Mouse (Mus musculus) urinary bladder, postnatal 14 days (tissue): ENCODE measurements at regions not wholly inside any gene's neighbourhood (a gene's known extent, or its start where the extent isn't known, plus 50 kb on each side); places are given as distances from the start of the nearest gene placed in this dataset.

Source experiments
- DNase-seq: peaks from one replicate; pipeline ENCODE4 v3.0.0; 2021; ENCODE audit warnings: low spot score

DNA sequence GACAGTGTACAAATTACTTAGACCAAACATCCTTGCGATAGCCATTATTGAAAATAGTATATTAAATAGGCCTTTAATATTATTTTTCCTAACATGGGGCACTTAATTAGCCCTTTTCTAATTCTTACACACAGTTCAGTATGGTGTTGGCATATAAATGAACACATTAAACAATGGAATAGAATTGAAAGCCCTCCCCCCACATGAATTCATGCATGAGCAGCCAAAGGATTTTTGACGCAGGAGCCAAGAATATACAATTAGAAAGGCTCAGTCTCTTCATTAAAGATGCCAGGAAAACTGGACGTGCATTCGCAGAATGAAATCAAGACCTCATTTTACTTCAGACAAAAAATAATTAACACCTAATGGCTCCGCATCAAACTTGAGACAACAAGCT, 172.9 kb upstream of the Phactr1 start:
- DNase-seq, result no peak

DNA sequence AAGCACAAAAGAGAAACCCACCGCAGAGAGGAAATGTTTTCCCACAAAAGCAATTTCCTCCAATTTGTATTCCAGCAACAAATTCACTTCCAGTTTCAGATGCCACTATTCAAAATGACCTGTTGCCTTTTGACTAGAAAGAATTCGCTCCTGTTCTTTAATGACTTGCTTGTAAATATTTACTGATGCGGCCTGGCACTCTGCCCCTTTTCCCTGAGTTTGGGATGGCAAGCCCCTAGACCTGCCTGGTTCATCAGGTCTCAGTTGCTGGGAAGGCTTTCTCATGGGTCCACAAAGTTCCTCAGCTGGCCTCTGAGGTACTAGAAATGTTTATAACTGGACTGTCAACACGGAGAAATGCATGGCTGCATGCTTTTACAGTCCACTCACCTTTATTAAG, 161.7 kb upstream of the Phactr1 start:
- no peak for DNase-seq

- no peak for DNase-seq
Measured at GRCm38 (mm10) chr13:42522553-42522952, 157.9 kb upstream of the Phactr1 start.

- DNase-seq, result no peak
Measured at GRCm38 (mm10) chr13:42526163-42526562, 154.3 kb upstream of the Phactr1 start.

- no peak for DNase-seq
Measured at GRCm38 (mm10) chr13:42526966-42527365, 153.5 kb upstream of the Phactr1 start.

GRCm38 (mm10) chr13:42528169-42528568, 152.3 kb upstream of the Phactr1 start:
- no peak for DNase-seq

DNA sequence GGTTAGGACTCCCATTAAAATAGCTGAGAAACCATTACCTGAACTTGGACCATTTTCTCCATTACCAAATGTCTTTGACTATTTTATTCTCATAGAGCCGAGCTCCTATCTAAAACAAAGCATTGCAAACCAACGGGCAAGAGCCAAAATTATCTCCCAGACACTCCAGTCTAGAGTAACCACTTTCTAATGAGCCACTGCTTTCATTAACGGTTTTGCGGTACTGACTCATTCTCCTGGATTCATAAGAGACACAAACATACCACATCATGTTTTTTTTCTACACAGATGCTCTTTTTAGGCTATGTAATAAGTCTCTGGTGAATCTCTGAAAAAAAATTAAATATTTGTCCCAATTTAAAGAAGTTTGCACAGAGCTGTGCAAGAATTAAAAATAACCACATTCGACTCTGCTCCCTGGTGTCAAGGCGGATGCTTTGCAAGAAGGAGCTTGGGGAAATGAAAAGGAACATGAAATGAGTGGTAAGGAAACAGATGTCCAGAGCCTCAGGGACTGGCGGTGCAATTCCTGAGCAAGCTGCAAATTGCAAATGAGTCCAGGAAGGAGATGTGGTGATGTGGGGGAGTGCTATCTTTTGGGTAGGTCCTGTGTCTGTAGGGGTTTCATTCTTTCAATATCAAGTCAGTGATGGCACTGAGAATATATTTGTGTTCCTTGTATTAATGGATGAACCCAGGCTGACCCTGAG, 143.8 kb upstream of the Phactr1 start:
- no peak for DNase-seq

DNA sequence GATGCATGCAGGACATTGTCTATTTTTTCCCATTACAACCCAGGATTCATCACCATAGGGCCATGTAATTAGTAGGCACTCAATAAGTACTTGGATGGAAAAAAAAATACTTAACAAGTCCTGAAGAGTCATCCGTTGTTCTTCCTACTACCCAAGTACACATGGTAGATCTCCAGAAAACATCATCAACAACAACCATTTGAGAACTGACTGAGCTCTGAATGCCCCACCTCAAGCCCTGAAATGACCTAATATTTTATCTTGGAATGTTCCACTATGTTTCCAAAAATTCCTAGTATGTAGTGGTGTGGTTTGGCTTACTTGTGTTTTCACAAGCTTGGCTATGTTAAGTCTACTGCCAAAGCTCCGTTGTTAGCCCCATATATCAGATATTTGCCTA, 142.4 kb upstream of the Phactr1 start:
- DNase-seq, result no peak

DNA sequence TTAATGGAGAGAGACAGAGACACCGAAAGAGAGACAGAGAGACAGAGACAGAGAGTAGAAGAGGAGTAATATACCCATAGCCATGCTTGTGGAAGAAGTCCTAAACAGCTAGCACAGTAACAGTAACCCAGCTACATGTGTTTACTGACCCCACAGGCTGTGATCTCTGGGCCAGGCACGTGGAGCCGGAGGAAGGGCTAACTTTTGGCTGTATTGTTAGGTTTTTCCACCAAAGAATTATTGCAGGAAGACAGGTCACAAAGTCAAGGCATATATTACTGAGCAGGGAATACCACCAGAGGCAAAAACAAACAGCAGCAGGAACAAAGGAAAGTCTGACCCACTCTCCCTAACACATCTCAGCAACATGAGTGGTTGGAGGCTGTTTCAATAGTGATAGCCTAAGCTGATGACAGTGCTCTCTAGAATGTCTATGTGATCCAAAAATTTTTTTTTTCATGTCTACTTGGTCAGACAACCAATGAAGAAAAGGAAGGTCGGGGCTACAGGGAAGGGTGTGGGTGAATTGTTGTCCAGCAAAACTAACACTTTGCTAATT, 135.8 kb upstream of the Phactr1 start:
- no peak for DNase-seq

DNA sequence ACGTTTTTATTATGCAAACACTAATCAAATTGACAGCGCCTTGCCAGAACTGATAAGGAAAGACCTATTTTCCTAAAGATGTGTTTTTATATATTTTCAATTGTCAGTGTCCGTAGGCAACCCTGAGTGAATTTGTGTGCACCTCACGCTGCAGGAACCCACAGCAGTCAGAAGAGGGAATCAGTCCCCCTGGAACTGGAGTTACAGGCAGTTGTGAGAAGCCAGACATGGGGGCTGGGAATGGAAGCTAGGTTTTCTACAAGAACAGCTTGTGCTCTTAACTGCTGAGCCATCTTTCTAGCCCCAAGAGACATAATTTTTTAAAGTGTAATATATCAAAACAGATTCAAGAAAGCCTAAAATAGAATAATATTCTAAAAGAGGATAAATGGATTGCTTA, 134.0 kb upstream of the Phactr1 start:
- DNase-seq, result no peak

DNA sequence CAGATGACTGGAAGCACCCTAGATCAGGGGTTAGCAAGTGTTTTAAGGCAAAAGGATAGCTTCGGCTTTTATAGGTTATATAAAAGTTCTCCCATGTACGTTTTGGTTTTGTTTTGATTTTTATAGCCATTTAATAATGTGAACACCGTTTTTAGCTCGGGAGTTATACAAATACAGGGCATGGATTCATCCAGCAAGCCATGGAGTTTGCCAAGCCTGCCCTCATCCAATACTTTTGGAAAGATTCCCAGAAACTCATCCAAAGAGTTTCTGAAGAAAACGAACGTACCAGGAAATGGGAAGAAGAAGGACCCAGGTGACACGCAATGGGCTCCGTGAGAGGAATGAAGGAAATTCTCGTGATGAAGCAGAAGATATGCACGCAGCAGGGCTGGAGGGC, 133.6 kb upstream of the Phactr1 start:
- no peak for DNase-seq

DNA sequence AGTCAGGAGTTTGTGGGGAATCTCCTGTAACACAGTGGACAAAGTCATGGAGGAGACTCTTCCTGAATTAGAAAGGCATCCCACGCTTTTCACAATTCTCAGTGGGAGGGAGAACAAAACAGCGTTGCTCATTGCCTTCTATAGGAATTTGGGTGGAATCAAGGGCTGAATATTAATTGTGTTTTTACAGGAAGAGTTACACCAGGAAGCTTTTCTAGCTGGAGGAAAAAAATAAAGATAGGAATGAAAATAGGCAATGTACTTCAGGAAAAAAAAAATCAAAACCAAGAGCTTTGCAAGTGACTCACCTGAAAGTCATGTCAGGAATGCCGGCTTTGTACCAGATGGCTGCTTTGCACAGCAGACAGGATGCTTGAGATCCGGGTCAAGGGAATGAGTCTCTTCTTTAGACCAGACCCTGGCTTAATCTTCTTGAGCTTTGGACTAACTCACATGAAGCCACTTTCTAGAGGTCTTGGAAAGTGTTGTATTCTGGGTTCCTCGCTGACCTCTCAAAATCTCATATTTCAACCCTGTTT, 131.3 kb upstream of the Phactr1 start:
- peak; percentile 48 for DNase-seq

DNA sequence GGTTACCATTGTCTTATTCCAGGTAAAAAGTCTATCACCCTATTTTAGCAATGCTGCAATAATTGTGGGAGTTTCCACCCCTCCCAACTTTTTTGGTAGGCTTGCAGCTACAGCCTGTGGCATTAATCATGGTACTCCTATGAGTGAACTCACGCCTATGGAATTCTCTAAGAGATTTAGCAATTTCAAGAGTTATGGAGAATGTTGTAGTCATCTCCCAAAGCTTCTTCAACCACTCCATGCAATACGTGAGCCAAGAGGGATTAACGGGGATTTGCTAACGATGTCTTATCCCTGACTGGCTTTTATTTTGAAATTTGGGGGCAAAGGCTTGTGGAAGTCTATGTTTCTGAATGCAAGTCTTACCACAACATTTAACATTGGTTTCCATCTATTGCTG, 125.5 kb upstream of the Phactr1 start:
- DNase-seq, result no peak

GRCm38 (mm10) chr13:42558526-42558925, 121.9 kb upstream of the Phactr1 start:
- no peak for DNase-seq

DNA sequence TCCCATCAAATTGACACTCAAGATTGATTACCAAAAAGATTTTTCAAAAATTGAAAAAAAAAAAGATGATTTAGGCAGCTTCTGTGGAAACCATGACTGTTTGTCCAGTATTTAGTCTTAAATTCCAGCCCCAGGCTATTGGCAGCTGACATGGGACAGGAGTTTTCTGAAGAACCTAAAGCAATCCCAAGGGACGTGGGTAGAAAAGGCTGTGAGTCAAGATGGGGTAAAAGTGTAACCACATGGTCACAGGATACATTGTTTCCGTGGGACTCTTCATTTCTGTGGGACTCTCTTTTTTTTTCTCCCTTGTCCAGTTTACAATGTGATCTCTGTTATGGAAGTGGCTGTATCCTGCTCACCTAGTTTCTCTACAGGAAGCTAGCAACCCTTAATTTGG, 119.0 kb upstream of the Phactr1 start:
- DNase-seq, result no peak

DNA sequence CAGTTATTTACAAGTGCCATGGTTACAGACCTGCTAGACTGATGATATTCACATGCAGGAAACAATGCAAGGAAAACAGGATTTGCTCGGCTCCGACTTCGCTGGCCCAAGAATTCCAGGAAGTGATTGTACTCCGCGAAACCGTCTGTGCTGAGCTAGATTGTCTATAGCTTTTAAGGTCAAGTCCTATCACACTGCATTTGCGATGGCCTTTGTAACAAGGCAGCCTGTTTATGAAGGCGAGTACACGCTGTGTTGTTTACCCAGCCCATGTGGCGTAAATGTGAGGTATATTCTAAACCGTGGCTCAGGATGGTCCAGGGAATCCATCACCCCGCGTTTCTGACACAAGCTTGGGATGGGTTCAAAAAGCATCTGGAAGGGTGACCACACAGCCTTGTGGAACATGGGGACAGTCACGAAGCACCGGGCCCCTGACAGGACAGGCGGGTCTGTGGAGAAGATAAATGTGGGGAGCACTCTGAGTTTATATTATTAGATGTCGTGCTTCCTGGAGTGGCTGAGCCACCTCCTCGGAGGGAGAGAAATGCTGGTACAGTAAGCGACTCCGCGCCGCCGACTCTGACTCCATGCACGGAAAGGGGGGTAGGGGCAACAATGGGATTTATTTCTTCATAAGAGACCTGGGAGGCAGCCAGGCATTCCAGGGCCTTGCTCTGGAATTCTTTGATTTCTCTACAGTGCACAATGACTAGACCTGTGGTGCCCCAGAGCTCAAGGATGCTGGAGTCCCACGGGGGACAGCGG, 114.9 kb upstream of the Phactr1 start:
- no peak for DNase-seq

- no peak for DNase-seq
Measured at GRCm38 (mm10) chr13:42570600-42571348, 109.6 kb upstream of the Phactr1 start.

DNA sequence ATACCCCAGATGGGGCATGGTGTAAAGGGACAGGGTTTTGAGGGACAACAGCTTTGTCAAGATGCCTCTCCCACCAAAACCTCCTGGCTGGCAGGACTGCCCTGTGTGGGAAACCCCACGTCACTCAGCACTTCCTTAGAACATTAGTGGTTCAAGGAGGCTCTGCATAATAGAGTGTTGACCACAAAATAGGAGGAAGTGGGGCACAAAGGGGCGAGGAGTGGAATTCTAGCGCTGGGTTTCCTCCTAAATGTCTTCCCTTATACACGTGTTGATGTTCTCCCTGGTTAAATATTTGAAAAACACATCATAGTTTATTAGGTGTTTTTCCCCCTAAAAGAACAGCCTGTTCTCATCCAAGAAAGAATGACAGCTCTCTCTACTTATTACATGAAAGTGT, 106.2 kb upstream of the Phactr1 start:
- no peak for DNase-seq

- peak; percentile 76 for DNase-seq
Measured at GRCm38 (mm10) chr13:42575725-42576426, 104.5 kb upstream of the Phactr1 start.

DNA sequence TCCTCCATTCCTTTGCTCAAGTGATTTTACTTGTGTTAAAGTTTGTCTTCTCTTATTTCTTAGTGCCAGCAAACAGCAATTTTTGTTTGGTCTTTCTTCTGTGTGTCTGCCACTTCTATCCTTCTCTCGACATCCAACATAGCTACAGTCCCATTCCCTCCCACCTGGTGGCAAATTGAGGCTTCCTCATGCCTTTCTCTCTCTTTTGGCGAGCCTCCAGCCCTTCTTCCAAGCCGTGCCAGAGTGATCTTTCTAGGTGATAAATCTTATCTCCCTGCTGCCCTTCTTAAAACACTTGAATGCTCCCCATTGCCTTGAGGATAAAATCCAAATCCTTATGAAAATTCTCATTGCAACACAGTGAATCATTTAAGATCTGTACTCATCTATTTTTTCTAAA, 101.0 kb upstream of the Phactr1 start:
- DNase-seq, result peak; percentile 17

- no peak for DNase-seq
Measured at GRCm38 (mm10) chr13:42589136-42589535, 91.3 kb upstream of the Phactr1 start.

DNA sequence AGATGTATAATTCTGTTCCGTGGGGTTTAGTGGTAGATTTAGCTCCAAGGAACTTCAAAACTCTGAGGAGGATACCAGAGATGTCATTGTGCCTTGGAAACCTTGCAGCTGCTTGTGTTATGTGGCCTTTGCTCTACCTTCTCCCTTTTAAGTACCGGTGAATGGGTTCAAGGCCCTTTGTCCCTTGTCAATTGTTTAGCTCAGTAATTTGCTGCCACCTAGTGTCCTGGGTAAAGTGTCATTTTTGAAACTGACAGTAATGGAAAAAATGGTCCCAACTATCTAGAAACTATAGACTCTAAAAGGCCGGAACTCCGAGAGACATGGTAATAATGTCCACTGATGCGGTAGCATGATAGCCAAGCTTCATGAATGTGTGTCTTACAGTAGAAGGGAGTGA, 90.8 kb upstream of the Phactr1 start:
- no peak for DNase-seq
